Mouse (Mus musculus): ENCODE data around the gene Cenpu. TPM values are rescaled to one million over a fixed set of nuclear protein-coding genes. Genes with fewer than 3 reads are reported as not detected.

Gene Cenpu
- polyA plus RNA-seq (2012; rRNA removed), result 0.86 and 1.4 TPM in 2 replicates

GRCm38 (mm10) chr8:46551615-46552440 is at the start of gene Cenpu:
Cenpu (plus strand) TSS chr8:46552028.
- peak; percentile 96 for DNase-seq (ENCODE audit: low spot score)

- DNase-seq (ENCODE audit: low spot score), result no peak
These were observed 49.3 kb upstream of the Cenpu start for GRCm38 (mm10) chr8:46502333-46503071.

- no peak for DNase-seq (ENCODE audit: low spot score)
These were observed 48.6 kb upstream of the Cenpu start for GRCm38 (mm10) chr8:46503072-46503695.

DNA sequence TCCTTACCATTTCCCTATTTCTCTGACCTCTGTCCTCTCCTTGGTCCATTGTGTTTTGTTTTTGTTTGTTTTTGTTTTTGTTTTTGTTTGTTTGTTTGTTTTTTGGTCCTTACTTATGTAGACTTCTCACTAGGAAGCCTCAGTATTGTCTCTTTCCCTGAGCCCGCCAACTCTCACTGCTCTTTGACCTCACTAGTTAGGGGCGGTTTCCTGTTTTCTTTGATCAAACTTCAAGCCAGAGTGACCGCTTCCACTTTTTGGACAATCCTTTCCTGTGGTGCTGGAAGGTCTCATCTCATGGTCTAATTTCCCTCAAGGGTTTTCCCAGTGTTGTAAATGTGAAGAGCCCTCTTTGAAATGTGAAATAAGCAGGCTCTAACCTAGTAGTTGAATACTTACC is 47.6 kb upstream of the Cenpu start:
- DNase-seq (ENCODE audit: low spot score), result no peak

GRCm38 (mm10) chr8:46508488-46509395 is 43.1 kb upstream of the Cenpu start:
- DNase-seq (ENCODE audit: low spot score), result no peak

- DNase-seq (ENCODE audit: low spot score), result no peak
These were observed 42.4 kb upstream of the Cenpu start for GRCm38 (mm10) chr8:46509474-46509873.

GRCm38 (mm10) chr8:46511336-46511735 is 40.5 kb upstream of the Cenpu start:
- no peak for DNase-seq (ENCODE audit: low spot score)

DNA sequence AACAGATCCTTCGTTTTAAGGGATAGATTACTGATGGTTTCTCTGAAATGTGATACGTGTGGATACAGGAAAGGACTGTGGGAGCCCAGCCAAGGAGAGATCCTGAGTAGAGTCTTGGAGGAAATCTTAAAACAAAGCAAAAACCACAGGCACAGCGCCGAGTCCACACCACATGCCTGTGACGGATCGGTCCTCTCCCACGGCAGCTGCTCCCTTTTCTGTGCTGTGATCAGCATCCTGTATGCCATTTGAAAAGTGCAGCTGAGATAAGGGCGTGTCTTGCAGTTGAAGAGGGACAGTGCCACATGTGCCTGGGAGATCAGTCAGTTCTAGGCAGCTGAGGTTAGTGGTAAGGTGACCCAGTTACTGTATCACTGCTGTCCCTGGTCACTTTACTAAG is 39.3 kb upstream of the Cenpu start:
- no peak for DNase-seq (ENCODE audit: low spot score)

- no peak for DNase-seq (ENCODE audit: low spot score)
These were observed 37.8 kb upstream of the Cenpu start for GRCm38 (mm10) chr8:46514027-46514426.

GRCm38 (mm10) chr8:46520667-46521066 is 31.2 kb upstream of the Cenpu start:
- no peak for DNase-seq (ENCODE audit: low spot score)

DNA sequence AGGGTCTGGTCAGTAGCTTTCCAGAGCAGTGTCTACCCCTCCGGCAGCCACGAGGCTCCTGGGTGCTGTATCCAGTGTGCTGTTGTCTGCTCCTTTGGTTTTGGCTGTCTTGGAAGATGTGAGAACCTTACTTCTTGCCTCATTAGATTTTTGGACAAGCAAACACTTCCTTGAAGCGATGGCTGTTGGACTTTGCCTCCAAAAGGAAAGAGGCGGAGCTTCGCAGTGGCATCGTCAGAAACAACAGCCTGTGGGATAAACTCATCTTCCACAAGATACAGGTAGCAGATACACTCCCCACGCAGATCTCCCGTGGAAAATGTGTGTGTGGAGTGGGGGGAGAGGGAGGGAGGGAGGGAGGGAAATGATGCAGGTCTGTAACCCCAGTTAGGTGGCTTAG is 25.7 kb upstream of the Cenpu start:
- no peak for DNase-seq (ENCODE audit: low spot score)

GRCm38 (mm10) chr8:46526821-46527220 is 25.0 kb upstream of the Cenpu start:
- DNase-seq (ENCODE audit: low spot score), result no peak

- DNase-seq (ENCODE audit: low spot score), result no peak
These were observed 22.3 kb upstream of the Cenpu start for GRCm38 (mm10) chr8:46529508-46529907.

GRCm38 (mm10) chr8:46530541-46530940 is 21.3 kb upstream of the Cenpu start:
- DNase-seq (ENCODE audit: low spot score), result no peak

GRCm38 (mm10) chr8:46533926-46534325 is 17.9 kb upstream of the Cenpu start:
- DNase-seq (ENCODE audit: low spot score), result no peak

DNA sequence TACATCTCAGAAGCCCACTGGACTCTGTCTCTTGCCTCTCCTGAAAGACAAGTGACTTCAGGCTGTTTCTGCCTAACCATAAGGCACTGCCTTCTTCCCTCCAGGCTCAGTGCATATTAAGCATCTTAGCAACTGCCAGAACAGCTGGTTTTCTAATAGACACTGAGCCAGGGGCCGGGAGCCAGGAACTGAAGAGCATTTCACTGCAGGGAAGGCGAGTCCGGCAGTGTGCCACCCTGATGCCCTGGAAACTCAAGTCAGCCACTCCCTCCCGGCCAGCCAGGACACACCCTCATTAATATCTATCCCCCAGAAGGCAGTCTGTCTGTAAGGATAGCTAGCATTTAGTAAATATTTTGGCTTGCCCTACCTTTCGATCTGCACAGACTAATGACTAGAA is 12.1 kb upstream of the Cenpu start:
- DNase-seq (ENCODE audit: low spot score), result no peak

GRCm38 (mm10) chr8:46543191-46543590 is 8.6 kb upstream of the Cenpu start:
- no peak for DNase-seq (ENCODE audit: low spot score)

DNA sequence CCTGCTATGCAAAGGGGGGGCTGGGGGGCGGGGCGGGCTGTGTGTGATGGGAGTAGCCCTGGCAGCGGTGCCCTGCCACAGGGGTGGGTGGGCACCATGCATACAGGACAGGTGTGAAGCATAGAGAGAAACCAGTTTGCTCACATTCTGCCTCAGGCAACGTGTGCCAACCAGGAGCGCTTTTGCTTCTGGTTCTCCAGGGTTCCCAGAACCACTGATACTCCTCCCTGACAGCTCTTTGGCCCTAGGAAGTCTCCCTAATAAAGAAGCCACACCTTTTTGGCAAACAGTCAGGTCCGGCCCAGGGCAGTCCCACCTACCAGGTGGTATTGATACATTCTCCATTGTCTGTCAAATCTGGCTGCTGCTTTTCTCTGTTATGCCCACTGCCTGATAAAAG is 8.2 kb upstream of the Cenpu start:
- DNase-seq (ENCODE audit: low spot score), result no peak

- DNase-seq (ENCODE audit: low spot score), result no peak
These were observed 6.0 kb upstream of the Cenpu start for GRCm38 (mm10) chr8:46545854-46546253.

- DNase-seq (ENCODE audit: low spot score), result no peak
These were observed 5.2 kb upstream of the Cenpu start for GRCm38 (mm10) chr8:46546431-46547176.

DNA sequence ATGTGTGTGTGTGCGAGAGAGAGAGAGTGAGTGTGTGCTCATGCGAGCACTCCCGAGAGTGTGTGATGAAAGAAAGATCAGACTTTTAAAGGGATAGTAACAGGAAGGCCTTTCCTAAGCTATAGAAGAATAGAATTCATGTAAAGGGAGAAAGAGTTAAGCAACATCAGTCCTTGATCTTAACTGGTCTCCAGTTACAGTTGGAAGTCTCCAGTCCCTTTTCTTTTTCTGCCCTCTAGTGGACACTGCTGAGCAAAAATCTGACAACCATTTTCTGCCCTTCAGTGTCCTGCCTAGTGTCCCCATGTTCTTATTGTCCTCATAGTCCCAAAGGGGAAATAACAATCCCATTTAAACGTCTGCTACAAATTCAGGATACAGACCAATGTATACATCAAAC is 4.6 kb upstream of the Cenpu start:
- DNase-seq (ENCODE audit: low spot score), result no peak

All from urinary bladder, adult 2 months (tissue).